Mouse (Mus musculus) embryonic stem cell, embryonic (primary cell): ENCODE data around the gene Oscar.
"Not testable (repeated sequence)": the region's sequence is repeated elsewhere in the genome, so short reads cannot be mapped to it uniquely, and the experiment has no call there.

Experiments used
- CTCF ChIA-PET, 4 experiments: fragments of 300-600 bp in 2 of 4; fragments of 350-600 bp in 2 of 4; sonication (Branson Sonifier 250); formaldehyde crosslinking; loops; one replicate each; lab custom pipeline; 2022; ENCODE audit warnings: inconsistent platforms in 2 of 4; lab: Charles Lee
- POLR2A ChIA-PET, 4 experiments: fragments of 300-600 bp in 2 of 4; fragments of 350-600 bp in 2 of 4; sonication (Branson Sonifier 250); formaldehyde crosslinking; loops; one replicate each; lab custom pipeline; 2022; ENCODE audit warnings: antibody characterized with exemption in 4 of 4, inconsistent platforms in 1 of 4; lab: Charles Lee

Oscar gene

DNA sequence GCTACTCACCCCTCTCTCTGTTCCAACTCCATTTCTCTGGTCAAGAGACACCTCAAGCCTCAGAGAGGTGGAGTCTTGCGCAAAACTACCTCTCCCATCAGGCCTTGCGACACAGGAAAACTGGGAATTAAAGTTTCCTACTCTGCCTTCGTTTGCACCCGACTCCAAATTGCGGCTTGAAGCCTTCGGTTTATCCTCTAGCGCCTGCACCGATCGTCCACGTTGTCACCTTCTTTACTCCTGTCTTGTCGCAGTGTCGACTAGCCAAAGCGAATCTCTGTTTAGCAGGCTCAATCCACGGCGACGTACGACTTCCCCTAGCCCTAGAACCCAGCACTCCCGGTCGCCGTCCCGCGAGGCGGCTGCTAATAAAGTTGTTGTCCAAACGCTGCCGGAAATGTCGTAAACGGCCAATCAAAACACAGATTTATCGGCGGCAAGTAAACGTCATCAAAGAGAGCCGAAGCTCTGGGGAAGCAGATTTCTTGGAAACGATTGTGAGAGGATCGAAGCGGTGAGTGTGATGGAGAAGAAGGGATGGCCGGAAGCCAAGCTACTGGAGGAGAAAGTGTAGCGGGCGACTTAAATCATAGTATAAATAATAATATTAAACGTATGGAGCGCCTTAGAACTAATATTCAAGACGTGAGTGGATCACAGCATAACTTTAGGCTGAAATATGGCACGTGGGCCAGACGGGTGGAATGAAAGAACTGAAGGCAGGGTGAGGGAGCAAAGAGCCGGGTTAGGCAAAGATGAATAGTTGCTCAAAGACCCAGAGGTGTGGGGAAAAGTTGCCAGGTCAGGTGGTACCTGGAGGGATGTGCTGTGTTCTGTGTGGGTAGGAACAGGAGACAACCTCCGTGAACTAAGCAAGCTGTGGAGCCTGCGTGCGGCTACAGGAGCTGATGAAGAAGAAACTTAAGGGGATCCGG lies 13.9 kb upstream of the Oscar start, which contains the start of the genes Tfpt and Prpf31:
TSS of gene Tfpt (minus strand) at position 387 of the 935 bp plus-strand sequence.
TSS of gene Prpf31 (plus strand) at position 443 of the 935 bp plus-strand sequence.
- ChIA-PET CTCF (interaction anchor here (0.6 to 1.7 kb wide), 5 partner anchors 13 to 302 kb away, joined by 3 to 8 read pairs (median 5); partner anchors contain the start of gene Ndufa3 (in 3 of the 4)), POLR2A (interaction anchor here (0.6 to 30.5 kb wide), 51 partner anchors 8 to 1110 kb away, joined by 3 to 772 read pairs (median 5); partner anchors contain the start of genes Cnot3 (in 4 of the 4), Ndufa3 (in 4 of the 4), Leng1 (in 3 of the 4) and Mboat7 (in 3 of the 4))

DNA sequence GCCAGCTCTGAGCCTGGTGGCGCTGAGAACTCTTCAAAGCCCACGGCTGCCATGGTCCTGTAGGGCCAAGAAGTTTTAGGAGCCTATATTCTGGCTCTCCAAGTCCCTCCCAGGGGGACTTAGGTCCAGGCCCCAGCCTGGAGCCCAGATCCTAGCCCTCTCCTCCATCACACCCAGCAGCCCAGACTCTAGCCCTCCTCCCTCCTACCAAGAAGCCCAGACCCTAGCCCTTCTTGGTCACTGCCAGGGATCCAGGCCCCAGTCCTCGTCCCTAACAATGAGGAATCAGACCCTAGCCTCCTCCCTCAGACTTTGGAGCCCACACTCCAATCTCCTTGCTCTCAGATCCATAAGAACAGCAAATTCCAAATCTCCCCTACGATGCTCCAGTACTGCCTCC lies 13.1 kb upstream of the Oscar start:
- CTCF ChIA-PET: no interaction called here
- POLR2A ChIA-PET: interaction anchor here (1.1 to 30.5 kb wide), 23 partner anchors 8 to 873 kb away, joined by 3 to 772 read pairs (median 11); partner anchors contain the start of genes Cnot3 (in 3 of the 4), Mboat7 (in 3 of the 4), Ndufa3 (in 3 of the 4) and Tsen34 (in 3 of the 4)

DNA sequence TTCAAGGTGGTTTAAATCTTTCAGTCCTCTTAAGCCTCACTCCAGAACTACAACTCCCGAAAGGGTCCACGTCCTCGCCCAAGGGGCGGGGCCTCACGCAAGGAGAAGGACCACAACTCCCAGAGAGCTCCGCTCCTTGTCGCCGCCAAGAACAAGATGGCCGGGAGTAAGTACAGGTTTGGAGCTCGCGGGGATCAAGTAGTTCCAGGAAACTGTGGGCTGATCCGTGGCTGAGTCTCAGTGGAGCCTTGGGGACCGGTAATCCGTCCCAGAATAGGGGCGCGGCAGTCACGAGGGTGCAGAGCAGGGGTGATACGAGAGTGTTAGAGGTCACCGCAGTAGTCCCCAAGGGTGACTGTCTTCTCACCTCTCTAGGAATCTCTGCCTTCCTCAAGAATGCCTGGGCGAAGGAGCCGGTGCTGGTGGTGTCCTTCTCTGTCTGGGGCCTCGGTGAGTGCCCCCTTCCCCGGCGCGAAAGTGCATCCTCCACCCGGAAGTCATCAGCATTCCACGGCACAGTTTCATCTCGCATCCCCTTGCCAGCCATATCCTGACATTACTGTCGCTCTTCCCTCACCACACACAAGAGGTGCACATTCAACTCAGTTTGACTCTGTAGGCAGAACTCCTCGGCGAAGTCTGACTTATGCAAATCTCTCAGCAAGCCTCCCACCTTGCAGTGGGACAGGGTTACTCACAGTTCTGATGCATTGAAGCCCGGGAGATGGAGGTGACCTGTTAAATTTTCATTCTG lies 1.5 kb upstream of the Oscar start, which contains the start of gene Ndufa3:
TSS of gene Ndufa3 (plus strand) at position 132 of the 754 bp plus-strand sequence.
- ChIA-PET POLR2A (interaction anchor here (0.6 to 5.2 kb wide), 73 partner anchors 9 to 1195 kb away, joined by 3 to 75 read pairs (median 4); partner anchors contain the start of genes Cnot3 (in 4 of the 4), Prpf31 (in 4 of the 4), Tfpt (in 4 of the 4) and Mboat7 (in 3 of the 4)), CTCF (interaction anchor here (0.6 to 2.3 kb wide), 34 partner anchors 9 to 906 kb away, joined by 3 to 25 read pairs (median 4); partner anchors contain the start of genes Mboat7 (in 3 of the 4), Cnot3 (in 2 of the 4), Prpf31 (in 2 of the 4) and Tfpt (in 2 of the 4))

DNA sequence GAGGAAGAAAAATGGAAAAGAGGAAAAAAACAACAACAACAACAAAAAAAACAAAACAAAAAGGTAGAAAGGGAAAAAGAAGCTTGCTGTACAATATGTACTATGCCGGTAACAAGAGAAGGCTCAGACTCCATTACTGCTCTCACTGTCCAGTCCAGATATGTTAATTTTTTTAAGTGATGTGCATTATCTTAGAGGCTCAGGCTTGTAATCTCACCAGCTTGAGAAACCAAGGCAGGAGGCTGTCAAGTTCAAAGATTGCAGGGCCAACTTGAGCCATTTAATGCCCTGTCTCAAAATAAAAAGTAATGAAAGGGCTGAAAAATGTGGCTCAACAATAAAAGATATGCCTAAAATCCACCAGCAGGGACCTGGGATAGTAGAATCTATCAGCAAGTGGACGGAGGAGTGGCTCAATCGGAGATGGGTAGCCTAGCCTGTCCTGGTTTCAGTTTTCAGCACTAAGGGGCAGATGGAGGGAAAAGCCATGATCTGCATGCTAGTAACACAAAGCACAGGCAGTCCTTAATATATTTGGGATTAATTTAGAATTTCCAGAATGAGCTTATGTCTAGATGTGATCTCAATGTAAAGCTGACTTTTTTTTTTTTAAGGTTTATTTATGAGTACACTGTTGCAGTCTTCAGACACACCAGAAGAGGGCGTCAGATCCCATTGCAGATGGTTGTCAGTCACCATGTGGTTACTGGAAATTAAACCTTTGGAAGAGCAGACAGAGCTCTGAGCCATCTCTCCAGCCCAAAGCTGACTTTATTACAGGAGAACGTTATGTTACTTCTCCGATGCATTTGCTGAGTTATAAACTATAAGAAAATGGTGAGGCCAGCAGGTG lies 658 bp upstream of the Oscar start:
- ChIA-PET POLR2A (interaction anchor here (0.6 to 5.2 kb wide), 70 partner anchors 9 to 1196 kb away, joined by 3 to 75 read pairs (median 4); partner anchors contain the start of genes Cnot3 (in 4 of the 4), Prpf31 (in 4 of the 4), Tfpt (in 4 of the 4) and Mboat7 (in 3 of the 4)), CTCF (interaction anchor here (0.5 to 2.3 kb wide), 37 partner anchors 9 to 907 kb away, joined by 3 to 25 read pairs (median 4); partner anchors contain the start of genes Mboat7 (in 3 of the 4), Cnot3 (in 2 of the 4), Prpf31 (in 2 of the 4) and Tfpt (in 2 of the 4))

DNA sequence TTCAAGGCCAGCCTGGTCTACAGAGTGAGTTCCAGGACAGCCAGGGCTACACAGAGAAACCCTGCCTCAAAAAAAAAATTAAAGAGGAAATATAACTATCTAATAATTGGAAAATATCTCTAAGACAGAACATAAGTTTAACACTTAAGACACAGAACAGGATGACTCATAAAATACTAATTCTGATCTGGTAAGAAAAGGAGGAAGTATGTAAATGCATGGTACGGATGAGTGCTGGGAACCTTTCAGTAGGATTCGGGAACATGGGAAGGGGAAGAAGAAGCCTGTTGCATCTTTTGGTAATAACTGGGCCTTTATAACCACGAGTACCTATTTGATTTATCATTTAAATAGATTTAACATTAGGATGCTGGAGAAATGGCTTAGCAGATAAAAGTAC lies 1.9 kb downstream of the Oscar start:
- POLR2A ChIA-PET: interaction anchor here in 1 of 4 experiments (1.4 kb wide), 1 partner anchor 31 kb away, joined by 5 read pairs; the partner anchor contains the start of gene Cnot3
- CTCF ChIA-PET: no interaction called here

DNA sequence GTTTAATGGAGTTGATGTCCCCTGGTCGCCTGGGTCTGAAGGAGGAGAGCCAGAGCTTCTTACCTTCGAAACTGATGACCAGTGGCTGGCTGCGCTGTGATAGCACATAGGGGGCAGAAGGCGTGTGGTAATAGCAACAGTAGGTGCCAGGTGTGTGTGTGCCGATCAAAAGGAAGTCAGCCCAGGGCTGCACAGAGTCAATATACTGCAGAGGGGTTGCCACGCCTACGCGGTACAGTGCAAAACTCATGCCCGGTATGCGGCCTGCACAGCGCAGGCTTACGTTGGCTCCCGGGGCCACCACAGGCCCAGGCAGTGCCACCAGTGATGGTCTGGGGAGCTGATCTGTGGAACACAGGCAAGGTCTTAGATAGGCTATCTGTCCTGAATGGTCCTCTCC lies 5.0 kb downstream of the Oscar start:
- ChIA-PET POLR2A (interaction anchor here (0.6 to 2.4 kb wide), 23 partner anchors 12 to 94 kb away, joined by 3 to 13 read pairs (median 6); partner anchors contain the start of genes Mboat7 (in 4 of the 4), Prpf31 (in 3 of the 4), Tfpt (in 3 of the 4) and Tsen34 (in 3 of the 4)), CTCF (interaction anchor here in 1 of 4 experiments (1.2 to 1.3 kb wide), 2 partner anchors 34 to 171 kb away, joined by 3 to 4 read pairs; partner anchors contain the start of gene Cnot3)

DNA sequence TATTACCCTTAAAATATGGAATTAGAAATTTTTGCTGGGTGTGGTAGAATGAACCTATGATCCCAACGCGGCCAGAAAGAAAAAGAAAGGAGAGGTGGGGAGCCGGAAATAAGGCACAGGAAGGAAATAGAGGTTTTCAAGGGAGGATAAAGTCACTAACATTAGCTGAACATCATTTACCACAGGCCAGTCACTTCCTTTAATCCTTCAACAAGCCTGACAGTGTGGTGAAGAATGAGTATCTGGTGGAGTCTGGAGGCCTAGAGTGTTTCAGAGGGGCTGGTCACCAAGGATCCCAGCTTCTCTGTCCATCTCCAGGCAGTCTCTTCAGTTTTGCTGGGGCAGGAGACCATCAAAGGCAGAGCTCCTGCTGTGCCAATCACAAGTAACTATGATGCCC lies 5.5 kb downstream of the Oscar start:
- POLR2A ChIA-PET: interaction anchor here (0.8 to 2.2 kb wide), 7 partner anchors 19 to 95 kb away, joined by 3 to 10 read pairs (median 7); partner anchors contain the start of genes Mboat7 (in 2 of the 4), Cnot3 (in 1 of the 4), Prpf31 (in 1 of the 4) and Tfpt (in 1 of the 4)

DNA sequence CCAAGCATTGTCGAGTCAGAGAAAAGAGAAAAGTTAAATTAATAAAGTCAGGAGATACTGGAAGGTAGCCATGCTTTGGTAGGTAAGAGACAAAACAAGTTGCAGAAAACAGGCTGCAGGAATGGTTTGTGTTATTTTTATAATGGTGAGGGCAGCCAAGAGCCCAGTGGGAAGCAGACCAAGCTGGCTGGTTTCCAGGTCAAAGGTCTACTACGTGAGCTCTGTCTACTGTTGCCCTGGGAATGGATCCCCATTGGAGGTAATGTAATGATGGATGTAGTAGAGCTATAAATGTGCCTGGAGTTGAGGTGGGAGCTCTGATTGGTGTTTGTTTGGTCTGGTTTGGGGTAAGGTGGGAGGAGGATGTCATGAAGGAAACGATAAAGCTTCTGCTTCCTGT lies 6.9 kb downstream of the Oscar start:
- POLR2A ChIA-PET: interaction anchor here in 2 of 4 experiments (0.7 to 3.1 kb wide), 5 partner anchors 8 to 893 kb away, joined by 3 to 23 read pairs (median 3); partner anchors contain the start of genes Ndufa3 (in 1 of the 2), Ppp1r12c (in 1 of the 2), Prpf31 (in 1 of the 2) and Tfpt (in 1 of the 2)
- CTCF ChIA-PET: interaction anchor here in 1 of 4 experiments (0.6 kb wide), 1 partner anchor 28 kb away, joined by 3 read pairs; no protein-coding TSS in a partner anchor

More for the DNA sequence above, 5.5 kb downstream of the Oscar start:
- CTCF ChIA-PET: interaction anchor here in 1 of 4 experiments (1.2 kb wide), 1 partner anchor 170 kb away, joined by 3 read pairs; no protein-coding TSS in a partner anchor

DNA sequence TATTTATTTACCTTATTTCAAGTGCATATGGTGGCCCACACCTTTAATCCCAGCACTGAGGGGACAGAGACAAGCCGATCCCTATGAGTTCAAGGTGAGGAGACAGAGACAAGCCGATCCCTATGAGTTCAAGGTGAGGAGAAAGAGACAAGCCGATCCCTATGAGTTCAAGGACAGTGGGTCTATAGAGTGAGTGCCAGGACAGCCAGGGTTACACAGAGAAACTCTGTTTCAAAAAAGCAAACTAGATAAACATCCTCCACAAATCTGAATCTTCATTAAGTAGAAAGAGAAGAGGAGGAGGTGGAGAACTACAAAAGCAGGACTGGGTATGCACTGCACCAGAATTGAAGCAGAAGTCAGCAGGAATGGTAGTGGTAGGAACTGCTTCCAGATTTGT lies 7.3 kb downstream of the Oscar start:
- POLR2A ChIA-PET: interaction anchor here in 2 of 4 experiments (0.7 to 3.1 kb wide), 5 partner anchors 8 to 893 kb away, joined by 3 to 23 read pairs (median 3); partner anchors contain the start of genes Cnot3 (in 1 of the 2), Ndufa3 (in 1 of the 2) and Ppp1r12c (in 1 of the 2)
- CTCF ChIA-PET: interaction anchor here in 2 of 4 experiments (0.6 to 3.3 kb wide), 3 partner anchors 8 to 537 kb away, joined by 3 to 17 read pairs (median 4); partner anchors contain the start of genes Ndufa3 (in 1 of the 2) and Oscar (in 1 of the 2)

DNA sequence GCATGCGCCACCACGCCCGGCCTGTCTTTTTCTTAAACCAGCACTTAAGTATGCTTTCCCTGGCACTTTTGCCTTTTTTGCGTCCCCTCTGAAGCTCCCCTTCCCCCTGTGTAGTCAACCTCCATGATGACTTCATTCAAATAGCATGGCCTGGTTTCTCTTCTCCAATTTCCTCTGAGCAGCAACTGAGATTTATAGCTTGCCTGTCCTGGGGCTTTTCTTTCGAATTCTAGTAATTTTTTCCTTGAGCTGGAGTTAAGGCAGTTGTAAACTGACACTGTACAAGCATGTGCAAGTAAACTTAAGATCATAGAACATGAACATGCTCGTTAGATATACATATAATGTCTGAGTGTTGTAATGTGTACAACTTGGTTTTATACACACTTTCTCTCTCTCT lies 8.6 kb downstream of the Oscar start:
- ChIA-PET POLR2A (interaction anchor here in 3 of 4 experiments (0.6 to 3.1 kb wide), 13 partner anchors 9 to 401 kb away, joined by 3 to 23 read pairs (median 3); partner anchors contain the start of genes Ndufa3 (in 3 of the 3), Cnot3 (in 1 of the 3) and Leng1 (in 1 of the 3)), CTCF (interaction anchor here in 3 of 4 experiments (0.5 to 3.3 kb wide), 8 partner anchors 9 to 864 kb away, joined by 3 to 17 read pairs (median 4); partner anchors contain the start of genes Ndufa3 (in 2 of the 3), Mboat7 (in 1 of the 3), Oscar (in 1 of the 3) and Tsen34 (in 1 of the 3))

DNA sequence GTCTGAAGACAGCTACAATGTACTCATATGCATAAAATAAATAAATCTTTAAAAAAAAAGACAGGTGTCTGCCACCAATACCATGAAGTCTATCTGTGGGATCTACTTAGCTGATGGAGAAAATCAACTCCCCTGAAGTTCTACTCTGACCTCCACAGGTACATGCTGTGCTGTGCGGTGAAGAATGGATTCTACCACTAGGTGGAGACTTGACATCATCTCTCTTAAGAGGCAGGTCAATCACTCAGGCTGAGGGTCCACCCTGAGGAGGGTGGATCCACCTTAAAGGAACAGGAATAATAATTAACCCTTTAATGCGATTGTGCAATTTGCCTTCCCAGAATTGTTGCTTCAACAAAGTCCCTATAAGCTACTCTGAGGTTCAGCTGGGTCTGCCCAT lies 9.2 kb downstream of the Oscar start:
- ChIA-PET POLR2A (interaction anchor here in 3 of 4 experiments (0.9 to 3.1 kb wide), 14 partner anchors 8 to 103 kb away, joined by 3 to 23 read pairs (median 4); partner anchors contain the start of genes Ndufa3 (in 3 of the 3), Cnot3 (in 1 of the 3), Leng1 (in 1 of the 3) and Prpf31 (in 1 of the 3)), CTCF (interaction anchor here (0.5 to 3.3 kb wide), 10 partner anchors 10 to 917 kb away, joined by 3 to 17 read pairs (median 3); partner anchors contain the start of genes Ndufa3 (in 3 of the 4), Mboat7 (in 1 of the 4), Oscar (in 1 of the 4) and Tnni3 (in 1 of the 4))

DNA sequence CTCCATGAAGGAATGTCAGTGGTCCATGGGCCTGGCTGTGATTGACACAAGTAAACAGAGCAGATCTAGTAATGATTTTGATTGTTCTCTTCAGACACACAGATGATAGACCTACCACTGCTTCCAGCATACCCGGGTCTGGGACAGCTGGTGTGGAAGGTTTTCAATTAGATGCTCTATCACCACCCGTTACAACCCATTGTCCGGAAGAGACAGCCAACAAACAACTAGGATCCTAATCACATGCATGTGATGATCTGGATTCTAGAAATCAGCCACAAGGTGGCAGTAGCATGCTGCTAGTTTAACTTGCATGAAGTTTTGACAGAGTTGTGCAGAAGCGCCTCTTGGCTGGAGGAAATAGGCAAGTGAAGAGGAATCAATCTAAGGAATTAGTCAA lies 14.8 kb downstream of the Oscar start:
- CTCF ChIA-PET: no interaction called here
- POLR2A ChIA-PET: interaction anchor here in 1 of 4 experiments (0.8 to 1.6 kb wide), 2 partner anchors 16 to 44 kb away, joined by 4 to 5 read pairs; partner anchors contain the start of genes Cnot3 and Ndufa3

DNA sequence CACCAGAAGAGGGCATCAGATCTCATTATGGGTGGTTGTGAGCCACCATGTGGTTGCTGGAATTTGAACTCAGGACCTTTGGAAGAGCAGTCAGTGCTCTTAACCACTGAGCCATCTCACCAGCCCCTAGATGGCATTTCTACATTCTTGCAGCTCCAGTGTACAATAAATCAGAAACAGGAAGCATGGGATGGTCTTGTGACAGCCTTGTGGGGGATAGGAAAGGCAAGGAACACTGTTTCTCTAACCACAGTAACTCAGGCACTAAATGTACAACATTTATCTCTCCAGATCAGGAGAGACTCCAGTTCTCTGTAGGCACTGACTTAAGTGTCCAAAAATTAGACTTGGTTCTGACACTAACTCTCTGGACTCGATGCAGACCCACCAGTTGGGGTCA lies 18.2 kb downstream of the Oscar start:
- POLR2A ChIA-PET: interaction anchor here in 2 of 4 experiments (0.6 to 1.2 kb wide), 4 partner anchors 10 to 279 kb away, joined by 3 read pairs; no protein-coding TSS in a partner anchor
- CTCF ChIA-PET: not testable (repeated sequence)

DNA sequence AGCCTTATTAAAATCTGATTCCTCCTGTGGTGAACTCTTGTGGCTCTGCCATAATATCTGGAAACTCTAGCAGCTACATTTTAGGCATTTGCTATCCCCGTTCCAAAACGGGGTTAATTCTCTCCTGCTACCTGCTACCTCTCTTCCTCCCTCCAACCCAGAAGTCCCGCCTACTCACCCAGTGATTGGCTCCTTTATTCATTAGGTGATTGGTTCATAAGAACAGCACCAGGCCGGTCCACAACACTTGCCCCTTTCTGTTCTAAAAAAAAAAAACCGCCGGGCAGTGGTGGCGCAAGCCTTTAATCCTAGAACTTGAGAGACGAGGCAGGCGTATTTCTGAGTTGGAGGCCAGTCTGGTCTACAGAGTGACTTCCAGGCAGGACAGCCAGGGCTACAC lies 20.8 kb downstream of the Oscar start:
- POLR2A ChIA-PET: interaction anchor here in 3 of 4 experiments (0.6 to 4.8 kb wide), 10 partner anchors 9 to 1193 kb away, joined by 3 to 24 read pairs (median 4); partner anchors contain the start of genes Cnot3 (in 2 of the 3), Leng1 (in 1 of the 3) and Ndufa3 (in 1 of the 3)
- CTCF ChIA-PET: interaction anchor here in 1 of 4 experiments (0.6 kb wide), 1 partner anchor 10 kb away, joined by 6 read pairs; no protein-coding TSS in a partner anchor
